Mouse (Mus musculus) small intestine, adult 2 months (tissue): ENCODE measurements around the gene Tnpo2. TPM values are rescaled to one million over a fixed set of nuclear protein-coding genes. Genes with fewer than 3 reads are reported as not detected.
A peak's percentile ranks its signal among the peaks of the same experiment; 100 is the strongest.

Experiments used
- H3K27ac ChIP-seq: fragments of 200-500 bp; 2 replicates; pipeline ENCODE4 v1.5.1; 2012; ENCODE audit warnings: low read depth, low read length, control low read depth, inconsistent platforms; ENCODE audit not compliant: insufficient read depth
- H3K27me3 ChIP-seq: fragments of 200-500 bp; 2 replicates; pipeline ENCODE4 v1.6.1; 2012; ENCODE audit warnings: mild to moderate bottlenecking, moderate library complexity, low read length, inconsistent platforms; ENCODE audit not compliant: control insufficient read depth, insufficient read depth
- H3K36me3 ChIP-seq: fragments of 200-500 bp; 2 replicates; pipeline ENCODE4 v1.6.1; 2012; ENCODE audit warnings: mild to moderate bottlenecking, low read length, control low read depth, inconsistent platforms; ENCODE audit not compliant: control insufficient read depth, insufficient read depth
- H3K4me1 ChIP-seq: fragments of 200-500 bp; 2 replicates; pipeline ENCODE4 v1.6.1; 2012; ENCODE audit warnings: low read length, inconsistent platforms, mixed read lengths; ENCODE audit not compliant: control insufficient read depth, insufficient read depth, insufficient read length
- H3K4me3 ChIP-seq: fragments of 200-500 bp; 2 replicates; pipeline ENCODE4 v1.5.1; 2012; ENCODE audit warnings: low read depth, mild to moderate bottlenecking, control low read depth, inconsistent platforms, low read length, moderate library complexity
- CTCF ChIP-seq: fragments of 200-500 bp; IDR thresholded peaks from 2 replicates; pipeline ENCODE4 v1.5.1; 2012; ENCODE audit warnings: low read depth, mild to moderate bottlenecking, control low read depth, inconsistent platforms, low read length, moderate library complexity, mixed read lengths; ENCODE audit not compliant: insufficient replicate concordance, insufficient read length; ENCODE audit errors: extremely low read depth
- POLR2A ChIP-seq: fragments of 200-500 bp; IDR thresholded peaks from 2 replicates; pipeline ENCODE4 v1.6.1; 2012; ENCODE audit warnings: low read depth, mild to moderate bottlenecking, control low read depth, inconsistent platforms, low read length, moderate library complexity
- WGBS: fragments of 180-500 bp; shearing (Covaris S2); methylation state at CpG from one replicate; pipeline ENCODE4 v1.1.7; 2018; 5-methylcytosine and 5-hydroxymethylcytosine counted together
- polyA plus RNA-seq: library from polyadenylated mRNA; depleted of rRNA; stranded (reverse); fragments of >200 nt; gene quantifications from 2 replicates; pipeline ENCODE4 v1.2.3, GENCODE M21; 2012

Tnpo2 gene
- polyA plus RNA-seq, 1 experiment: 32.0 TPM

DNA sequence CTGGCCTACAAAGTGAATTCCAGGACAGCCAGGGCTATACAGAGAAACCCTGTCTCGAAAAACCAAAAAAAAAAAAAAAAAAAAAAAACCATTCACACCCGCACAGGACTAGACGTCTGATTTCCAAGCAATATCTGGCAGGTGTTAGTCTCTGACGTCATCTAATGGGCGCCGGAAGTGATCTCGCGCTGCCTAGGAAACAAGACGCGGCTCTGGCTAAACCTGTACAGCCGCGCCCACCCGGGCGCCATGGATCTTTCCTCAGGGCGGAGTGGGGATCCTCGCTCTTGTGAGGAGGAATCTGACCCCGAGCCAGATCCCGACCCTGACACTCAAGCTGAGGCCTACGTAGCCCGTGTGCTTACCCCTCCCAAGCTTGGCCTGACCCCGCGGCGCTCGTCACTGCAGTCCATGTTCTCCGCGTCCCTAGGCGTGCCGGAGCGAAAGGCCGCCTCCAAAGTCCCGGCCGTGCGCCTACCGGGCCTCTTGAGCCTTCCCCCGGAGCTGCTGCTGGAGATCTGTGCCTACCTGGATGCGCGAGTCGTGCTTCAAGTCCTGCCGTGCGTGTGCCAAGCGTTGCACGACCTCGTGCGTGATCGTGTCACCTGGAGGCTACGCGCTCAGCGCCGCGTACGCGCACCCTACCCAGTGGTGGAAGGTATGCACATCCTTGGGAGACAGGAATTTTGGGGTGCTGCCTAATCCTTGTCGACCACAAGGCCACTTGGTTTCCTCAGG lies 23.3 kb downstream of the Tnpo2 start, which contains the start of gene Fbxw9:
Gene Fbxw9, plus strand, starts transcription at position 177 of the 738 bp plus-strand sequence.
- Histone ChIP-seq H3K36me3 (peaks cover 16% of the 10 kb centered on the region), H3K4me1 (peaks cover 10% of the 10 kb centered on the region), H3K27me3 (no peaks in the 10 kb centered on the region), H3K27ac (peak within 1 kb of the TSS; percentile 8; the same call in 1 of the 2 replicates), H3K4me3 (peak within 1 kb of the TSS; percentile 97)
- WGBS: under 1% methylated on average over 53 of the region's 53 CpGs
- TF ChIP-seq POLR2A (no peak), CTCF (no peak)

DNA sequence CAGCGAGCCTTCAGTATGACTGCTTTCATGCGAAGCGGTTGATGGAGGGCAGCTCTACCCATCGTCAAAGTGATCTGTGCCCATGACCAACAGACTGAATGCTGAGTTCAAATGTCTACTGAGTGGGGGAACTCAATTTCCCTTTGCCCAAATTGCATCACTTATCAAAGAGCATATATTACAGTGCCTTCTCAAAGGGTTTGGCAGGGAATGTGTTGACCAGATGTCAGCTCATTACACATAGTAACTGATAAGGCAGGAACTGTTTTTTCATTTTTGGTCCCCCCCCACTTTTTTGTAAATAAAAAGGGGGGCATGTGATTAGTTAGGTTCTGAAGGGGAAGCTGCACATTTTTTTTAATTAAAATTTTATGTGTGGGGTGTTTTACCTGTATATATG lies 25.9 kb downstream of the Tnpo2 start:
- Histone ChIP-seq H3K4me3 (no peak overlapping the region), H3K27ac (no peak overlapping the region), H3K4me1 (peaks cover 13% of the 10 kb centered on the region), H3K36me3 (0 out of 2 replicates have a peak, but pooled peaks cover 3% of the 10 kb centered on the region), H3K27me3 (no peaks in the 10 kb centered on the region)
- WGBS: 95% methylated on average over 4 of the region's 4 CpGs
- TF ChIP-seq POLR2A: no peak
- no peak for TF ChIP-seq CTCF

DNA sequence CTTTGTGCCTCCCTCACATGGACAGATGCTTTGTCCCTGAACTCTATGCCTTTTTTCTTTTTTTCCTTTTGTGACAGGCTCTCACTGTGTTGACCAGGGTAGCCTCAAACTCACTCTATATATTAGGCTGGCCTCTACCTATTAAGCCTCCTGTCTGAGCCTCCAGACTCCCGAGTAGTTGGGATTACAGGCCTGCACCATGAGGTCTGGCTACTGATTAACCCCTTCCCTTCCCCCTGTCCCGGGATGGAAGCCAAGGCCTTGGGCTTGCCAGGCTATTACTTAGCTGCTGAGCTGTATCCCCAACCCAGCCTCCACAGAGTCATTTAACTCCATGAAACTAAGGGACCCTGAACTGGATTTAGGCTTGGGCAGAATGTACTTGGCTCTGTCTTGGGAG lies 28.5 kb downstream of the Tnpo2 start:
- WGBS: 18% methylated on average over 2 of the region's 2 CpGs
- no peak overlapping the region for H3K4me3 ChIP-seq
- H3K27ac ChIP-seq: no peak overlapping the region
- TF ChIP-seq CTCF (no peak), POLR2A (no peak)
- peaks cover 3% of the 10 kb centered on the region; the same call in 1 of the 2 replicates for H3K36me3 ChIP-seq
- H3K4me1 ChIP-seq: peaks cover 13% of the 10 kb centered on the region
- H3K27me3 ChIP-seq: no peaks in the 10 kb centered on the region

GRCm38 (mm10) chr8:85067155-85067554 lies 30.4 kb downstream of the Tnpo2 start:
- TF ChIP-seq CTCF (no peak), POLR2A (no peak)

DNA sequence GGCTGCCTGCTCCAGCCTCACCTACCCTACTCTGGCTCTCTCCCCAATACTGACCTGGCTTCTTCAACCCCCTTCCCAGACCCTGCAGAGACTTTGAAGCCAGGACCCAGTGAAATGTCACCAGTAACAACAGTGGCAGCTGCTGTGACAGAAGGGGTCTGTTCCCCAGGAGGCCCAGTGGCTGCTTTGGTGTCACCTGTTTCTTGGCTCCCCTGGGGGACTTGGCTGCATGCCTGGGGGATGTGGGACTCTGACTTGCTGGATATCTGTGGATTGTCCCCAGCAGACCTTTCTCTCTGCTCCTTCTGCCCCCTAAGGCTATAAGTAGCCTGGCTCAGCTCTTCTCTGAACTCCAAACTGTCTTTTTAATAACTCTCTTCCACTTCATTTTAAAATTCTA lies 31.3 kb downstream of the Tnpo2 start, which contains the start of gene Gm5741:
Gene Gm5741, minus strand, starts transcription at position 1 of the 400 bp plus-strand sequence.
- H3K27me3 ChIP-seq: no peaks in the 10 kb centered on the region
- H3K4me1 ChIP-seq: peaks cover 18% of the 10 kb centered on the region; the same call in 1 of the 2 replicates
- no peak within 1 kb of the TSS for H3K4me3 ChIP-seq
- H3K36me3 ChIP-seq: peaks cover 3% of the 10 kb centered on the region; the same call in 1 of the 2 replicates
- no peak within 1 kb of the TSS for H3K27ac ChIP-seq
- TF ChIP-seq POLR2A (no peak), CTCF (no peak)

More at GRCm38 (mm10) chr8:85067155-85067554, 30.4 kb downstream of the Tnpo2 start:
- no peak overlapping the region for H3K27ac ChIP-seq
- WGBS: 93% methylated on average over 2 of the region's 2 CpGs
- no peak overlapping the region for H3K4me3 ChIP-seq
- H3K36me3 ChIP-seq: peaks cover 3% of the 10 kb centered on the region; the same call in 1 of the 2 replicates
- H3K4me1 ChIP-seq: peaks cover 14% of the 10 kb centered on the region; the same call in 1 of the 2 replicates
- no peaks in the 10 kb centered on the region for H3K27me3 ChIP-seq

DNA sequence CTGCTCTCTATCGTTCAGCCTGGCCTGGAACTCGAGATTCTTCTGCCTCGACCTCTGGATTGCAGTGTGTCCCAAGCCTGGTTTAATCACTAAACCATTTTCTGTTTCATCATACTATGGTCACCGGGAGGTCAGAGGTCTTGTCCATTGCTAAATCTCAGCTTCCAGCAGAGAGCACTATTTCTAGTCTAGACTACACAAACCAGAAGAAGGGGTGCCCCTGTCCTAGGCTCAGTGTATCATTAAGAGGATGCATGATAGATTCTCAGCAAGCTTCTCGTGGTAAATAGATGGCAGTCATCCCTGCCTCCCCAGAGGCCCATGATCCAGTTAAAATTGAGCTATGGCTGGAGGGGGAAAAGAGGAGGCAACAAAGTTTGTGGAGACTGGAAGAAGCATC lies 34.3 kb downstream of the Tnpo2 start:
- Histone ChIP-seq H3K27ac (peak overlapping the region; percentile 93), H3K27me3 (no peaks in the 10 kb centered on the region), H3K4me3 (no peak overlapping the region), H3K36me3 (peaks cover 24% of the 10 kb centered on the region), H3K4me1 (peaks cover 12% of the 10 kb centered on the region; the same call in 1 of the 2 replicates)
- no peak for TF ChIP-seq POLR2A
- TF ChIP-seq CTCF: no peak
- 57% methylated on average over 5 of the region's 5 CpGs for WGBS

DNA sequence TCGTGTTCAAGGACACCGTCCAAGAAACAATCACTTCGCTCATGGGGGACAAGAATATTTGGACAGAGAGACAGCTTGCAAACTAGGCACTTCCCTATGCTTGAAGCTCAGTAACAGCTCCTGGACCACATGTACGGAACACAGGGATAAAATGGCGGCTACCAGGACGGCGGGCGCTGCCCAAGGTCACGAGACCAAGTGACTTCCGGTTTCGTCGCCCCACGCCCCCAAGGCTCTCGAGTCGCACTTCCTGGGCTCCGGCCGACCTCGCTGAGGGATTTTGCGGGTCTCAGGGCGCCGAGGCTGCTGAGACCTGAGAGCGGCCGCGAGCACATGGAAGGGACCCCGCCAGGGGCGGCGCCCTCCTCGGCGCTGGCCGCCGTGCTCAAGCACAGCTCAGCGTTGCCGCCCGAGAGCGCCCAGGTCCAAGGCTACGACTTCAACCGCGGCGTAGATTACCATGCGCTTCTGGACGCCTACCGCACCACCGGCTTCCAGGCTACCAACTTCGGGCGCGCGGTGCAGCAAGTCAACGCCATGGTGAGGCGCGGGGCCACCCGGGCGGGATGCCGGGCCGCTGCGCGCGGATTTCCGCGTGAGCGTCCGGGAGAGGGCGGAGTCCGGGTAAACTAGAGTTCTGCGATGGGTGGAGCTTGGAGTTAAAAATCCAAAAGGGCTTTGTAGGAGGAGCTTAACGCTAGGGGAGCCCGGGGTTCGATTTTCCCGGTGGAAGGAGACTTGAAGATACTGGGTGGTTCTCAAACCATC lies 35.0 kb downstream of the Tnpo2 start, which contains the start of gene Dhps:
Gene Dhps, plus strand, starts transcription at position 244 of the 768 bp plus-strand sequence.
- H3K27ac ChIP-seq: peak within 1 kb of the TSS; percentile 93
- H3K4me1 ChIP-seq: peaks cover 12% of the 10 kb centered on the region; the same call in 1 of the 2 replicates
- H3K36me3 ChIP-seq: peaks cover 26% of the 10 kb centered on the region
- H3K27me3 ChIP-seq: no peaks in the 10 kb centered on the region
- peak within 1 kb of the TSS; percentile 74 for H3K4me3 ChIP-seq
- TF ChIP-seq POLR2A (peak; percentile 84), CTCF (no peak)
- WGBS: under 1% methylated on average over 68 of the region's 68 CpGs
